21 mouse cellular contexts compared by ENCODE assay signal in genomic region chr12:40546827-40547226, GRCm38 (mm10).
DNase-seq lines count a peak whose midpoint lies in the region; ATAC-seq lines count a peak whose summit lies in the region.
"Had no signal": no experiment of that assay in that cellular context is flagged by ENCODE, and none has a peak within 500 bp of the region (broad histone marks: within the 10 kb centered on the region; RNA-seq: fewer than 3 reads in every experiment).

No protein-coding gene starts in this region.

- peak overlapping the region; percentile 52 for H3K27ac ChIP-seq in hindbrain, embryonic 13.5 days
- no peak overlapping the region for H3K27ac ChIP-seq in hindbrain, embryonic 10.5 days
- H3K27ac ChIP-seq in neural tube, embryonic 13.5 days (replicated peaks): peak overlapping the region; percentile 61
- H3K27ac ChIP-seq: embryonic facial prominence, embryonic 12.5 days; intestine, embryonic 15.5 days; limb, embryonic 13.5 days; liver, embryonic 12.5 days had no signal

- peak; percentile 27 to 35 for DNase-seq in cerebellum, adult 18-20 months
- DNase-seq in cerebellum, adult 11 months: no peak
- no peak for DNase-seq in hindbrain, embryonic 10.5 days (ENCODE audit: low spot score)
- DNase-seq in neural tube, embryonic 10.5 days (ENCODE audit: extremely low spot score, low spot score): no peak
- DNase-seq in ovary, postnatal 36 days (ENCODE audit: low spot score): no peak
- DNase-seq in adrenal gland, adult 18-20 months (ENCODE audit: low spot score in 2 of 2): no peak
- DNase-seq: cerebellum, adult 9-11 months; heart, postnatal 4 days; kidney, adult 9 months; kidney, postnatal 36 days; layer of hippocampus, adult 9-11 months; lung, adult 18-20 months; lung, postnatal 10 days; right cerebral cortex, postnatal 4 days; thymus, postnatal 25 days had no signal

- no peak for ATAC-seq in hindbrain, embryonic 13.5 days (ENCODE audit: low FRiP score)
- ATAC-seq in neural tube, embryonic 13.5 days (ENCODE audit: low read depth): no peak
- ATAC-seq: intestine, embryonic 15.5 days; liver, embryonic 12.5 days had no signal

- H3K4me1 ChIP-seq in hindbrain, embryonic 13.5 days (replicated peaks): peaks cover 12% of the 10 kb centered on the region
- H3K4me1 ChIP-seq in hindbrain, embryonic 10.5 days (replicated peaks): no peaks in the 10 kb centered on the region; the same call in 1 of the 2 replicates
- H3K4me1 ChIP-seq in neural tube, embryonic 13.5 days (replicated peaks): peaks cover 12% of the 10 kb centered on the region
- H3K4me1 ChIP-seq: embryonic facial prominence, embryonic 12.5 days; intestine, embryonic 15.5 days; limb, embryonic 13.5 days; liver, embryonic 12.5 days had no signal

- no peaks in the 10 kb centered on the region for H3K36me3 ChIP-seq in hindbrain, embryonic 13.5 days
- H3K36me3 ChIP-seq in hindbrain, embryonic 10.5 days: no peaks in the 10 kb centered on the region
- H3K36me3 ChIP-seq in neural tube, embryonic 13.5 days: no peaks in the 10 kb centered on the region
- H3K36me3 ChIP-seq: embryonic facial prominence, embryonic 12.5 days; intestine, embryonic 15.5 days; limb, embryonic 13.5 days; liver, embryonic 12.5 days had no signal

- no peak overlapping the region for H3K9ac ChIP-seq in hindbrain, embryonic 13.5 days
- no peak overlapping the region for H3K9ac ChIP-seq in neural tube, embryonic 13.5 days
- H3K9ac ChIP-seq: embryonic facial prominence, embryonic 12.5 days; intestine, embryonic 15.5 days; limb, embryonic 13.5 days; liver, embryonic 12.5 days had no signal

- 48% methylated on average over 5 of the region's 5 CpGs for WGBS in hindbrain, embryonic 13.5 days
- WGBS in hindbrain, embryonic 10.5 days: 60% methylated on average over 5 of the region's 5 CpGs
- WGBS in neural tube, embryonic 13.5 days: 32% methylated on average over 5 of the region's 5 CpGs

- no peaks in the 10 kb centered on the region for H3K27me3 ChIP-seq in hindbrain, embryonic 13.5 days
- no peaks in the 10 kb centered on the region for H3K27me3 ChIP-seq in hindbrain, embryonic 10.5 days (ENCODE audit: insufficient read depth, poor library complexity, severe bottlenecking)
- no peaks in the 10 kb centered on the region for H3K27me3 ChIP-seq in neural tube, embryonic 13.5 days
- H3K27me3 ChIP-seq: embryonic facial prominence, embryonic 12.5 days; intestine, embryonic 15.5 days; limb, embryonic 13.5 days; liver, embryonic 12.5 days had no signal

- H3K9me3 ChIP-seq in hindbrain, embryonic 13.5 days: no peaks in the 10 kb centered on the region
- H3K9me3 ChIP-seq in hindbrain, embryonic 10.5 days: no peaks in the 10 kb centered on the region
- no peaks in the 10 kb centered on the region for H3K9me3 ChIP-seq in neural tube, embryonic 13.5 days
- H3K9me3 ChIP-seq: embryonic facial prominence, embryonic 12.5 days; intestine, embryonic 15.5 days; limb, embryonic 13.5 days; liver, embryonic 12.5 days had no signal

- no peak overlapping the region for H3K4me2 ChIP-seq in hindbrain, embryonic 13.5 days
- H3K4me2 ChIP-seq in neural tube, embryonic 13.5 days: no peak overlapping the region
- H3K4me2 ChIP-seq: embryonic facial prominence, embryonic 12.5 days; intestine, embryonic 15.5 days; limb, embryonic 13.5 days; liver, embryonic 12.5 days had no signal

- H3K4me3 ChIP-seq in hindbrain, embryonic 13.5 days: no peak overlapping the region
- H3K4me3 ChIP-seq in hindbrain, embryonic 10.5 days: no peak overlapping the region
- H3K4me3 ChIP-seq in neural tube, embryonic 13.5 days: no peak overlapping the region
- H3K4me3 ChIP-seq: embryonic facial prominence, embryonic 12.5 days; intestine, embryonic 15.5 days; limb, embryonic 13.5 days; liver, embryonic 12.5 days had no signal

Comparison
In these comparisons a context has a peak if more than half of its experiments do, and no peak if none do; other contexts are left out.
1. DNase-seq: peak in cerebellum, adult 18-20 months (2 of 2); none in cerebellum, adult 11 months (single experiment), hindbrain, embryonic 10.5 days (single experiment), neural tube, embryonic 10.5 days (single experiment), ovary, postnatal 36 days (single experiment) and adrenal gland, adult 18-20 months (0 of 2).